Mouse (Mus musculus) heart, postnatal 0 days (tissue): ENCODE data around the gene Wdr18.

Experiments used
- CTCF ChIP-seq: IDR thresholded peaks from 2 replicates; pipeline ENCODE4 v1.5.1; 2016; ENCODE audit warnings: antibody characterized with exemption, control low read depth, low read depth
- EP300 ChIP-seq: IDR thresholded peaks from 2 replicates; pipeline ENCODE4 v1.6.1; 2016; ENCODE audit warnings: antibody characterized with exemption, low read depth

DNA sequence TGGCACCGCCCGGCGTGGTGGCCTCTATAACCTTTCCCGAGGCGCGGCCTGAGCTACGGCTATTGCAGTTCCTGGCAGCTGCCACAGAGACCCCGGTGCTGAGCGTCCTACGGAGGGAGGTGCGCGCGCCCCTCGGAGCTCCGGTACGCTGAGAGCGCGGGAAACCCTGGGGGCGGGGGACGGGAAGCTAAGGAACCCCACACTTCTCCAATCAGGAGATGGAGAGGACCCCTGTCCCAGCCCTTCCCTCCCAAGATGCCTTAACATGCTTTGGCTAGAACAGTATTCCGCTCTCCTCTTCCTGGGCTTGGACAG, 11.2 kb downstream of the Wdr18 start:
- TF ChIP-seq CTCF = no peak
- TF ChIP-seq EP300 = no peak
